Mouse (Mus musculus) CH12.LX (cell line): ENCODE results near the gene Clec10a.
"Not testable (repeated sequence)": the region's sequence is repeated elsewhere in the genome, so short reads cannot be mapped to it uniquely, and the experiment has no call there.

ENCODE experiments used
- CTCF ChIP-seq, 2 experiments: IDR thresholded peaks in 1 of 2; conservative IDR thresholded peaks in 1 of 2; 2 replicates each; pipeline ENCODE4 v1.5.1; 2011 to 2012; ENCODE audit warnings: low read depth in 2 of 2, low read length in 2 of 2, improper control_type of control experiment in 1 of 2, inconsistent platforms in 1 of 2, mild to moderate bottlenecking in 1 of 2, moderate library complexity in 1 of 2
- EP300 ChIP-seq: IDR thresholded peaks from 2 replicates; pipeline ENCODE4 v1.6.1; 2011; ENCODE audit warnings: low read length, improper control_type of control experiment
- GABPA ChIP-seq: IDR thresholded peaks from 2 replicates; pipeline ENCODE4 v1.6.1; 2012; ENCODE audit warnings: low read depth, low read length, improper control_type of control experiment, inconsistent platforms; ENCODE audit not compliant: insufficient replicate concordance
- HCFC1 ChIP-seq: IDR thresholded peaks from 2 replicates; pipeline ENCODE4 v1.6.1; 2012; ENCODE audit warnings: low read depth, mild to moderate bottlenecking, inconsistent platforms, low read length, improper control_type of control experiment
- MYC ChIP-seq: IDR thresholded peaks from 2 replicates; pipeline ENCODE4 v1.6.1; 2011; ENCODE audit warnings: low read depth, mild to moderate bottlenecking, improper control_type of control experiment, low read length
- NRF1 ChIP-seq: IDR thresholded peaks from 2 replicates; pipeline ENCODE4 v1.6.1; 2014; ENCODE audit warnings: low read depth, mild to moderate bottlenecking, inconsistent platforms, low read length, improper control_type of control experiment, moderate library complexity
- UBTF ChIP-seq: IDR thresholded peaks from 2 replicates; pipeline ENCODE4 v1.6.1; 2012; ENCODE audit warnings: low read depth, mild to moderate bottlenecking, inconsistent platforms, low read length, improper control_type of control experiment, moderate library complexity

- TF ChIP-seq HCFC1; NRF1; UBTF; CTCF (conservative IDR thresholded peaks at IDR 0.05 in 1 of 2, IDR thresholded peaks at IDR 0.05 in 1 of 2; ENCODE audit: low read depth in 2 of 2, low read length in 2 of 2); EP300; GABPA; MYC: not testable (repeated sequence)
Observed at GRCm38 (mm10) chr11:70155897-70156296, at the start of gene Clec10a.
